Mouse (Mus musculus): Measurements from ENCODE around the gene Irf6. TPM values are rescaled to one million over a fixed set of nuclear protein-coding genes. Genes with fewer than 3 reads are reported as not detected.
A peak's percentile ranks its signal among the peaks of the same experiment; 100 is the strongest.

The Irf6 gene
- polyA plus RNA-seq, 1 experiment from 2014 or later, result 18.6 TPM

GRCm38 (mm10) chr1:193149231-193149630 lies 3.7 kb upstream of the Irf6 start:
- 60% methylated on average over 3 of the region's 3 CpGs for WGBS
- no peaks in the 10 kb centered on the region for H3K9me3 ChIP-seq (ENCODE audit: low read length)
- ATAC-seq (ENCODE audit: low FRiP score, low TSS enrichment), result no peak
- H3K36me3 ChIP-seq (ENCODE audit: insufficient read depth, low read length), result no peaks in the 10 kb centered on the region
- 0 out of 2 replicates have a peak, but pooled peaks cover 2% of the 10 kb centered on the region for H3K4me1 ChIP-seq (ENCODE audit: insufficient read depth, low read length)
- no peak overlapping the region for H3K4me3 ChIP-seq (ENCODE audit: low read length)
- no peak overlapping the region for H3K9ac ChIP-seq (replicated peaks; ENCODE audit: low read length)
- no peak overlapping the region for H3K27ac ChIP-seq (ENCODE audit: low read length)
- H3K4me2 ChIP-seq (replicated peaks; ENCODE audit: low read depth, low read length), result no peak overlapping the region
- peaks cover 17% of the 10 kb centered on the region for H3K27me3 ChIP-seq (ENCODE audit: insufficient read depth, low read length)

GRCm38 (mm10) chr1:193151134-193151533 lies 1.8 kb upstream of the Irf6 start:
- ATAC-seq (ENCODE audit: low FRiP score, low TSS enrichment), result no peak
- H3K4me3 ChIP-seq (ENCODE audit: low read length), result no peak overlapping the region
- no peak overlapping the region for H3K27ac ChIP-seq (ENCODE audit: low read length)
- H3K9ac ChIP-seq (replicated peaks; ENCODE audit: low read length), result no peak overlapping the region
- H3K9me3 ChIP-seq (ENCODE audit: low read length), result no peaks in the 10 kb centered on the region
- 49% methylated on average over 7 of the region's 7 CpGs for WGBS
- H3K36me3 ChIP-seq (ENCODE audit: insufficient read depth, low read length), result no peaks in the 10 kb centered on the region
- no peak overlapping the region for H3K4me2 ChIP-seq (replicated peaks; ENCODE audit: low read depth, low read length)
- 0 out of 2 replicates have a peak, but pooled peaks cover 4% of the 10 kb centered on the region for H3K4me1 ChIP-seq (ENCODE audit: insufficient read depth, low read length)
- H3K27me3 ChIP-seq (ENCODE audit: insufficient read depth, low read length), result peaks cover 21% of the 10 kb centered on the region

GRCm38 (mm10) chr1:193153561-193153960 lies 650 bp downstream of the Irf6 start:
- WGBS, result 14% methylated on average over 16 of the region's 16 CpGs
- Histone ChIP-seq H3K4me1 (ENCODE audit: insufficient read depth, low read length) (0 out of 2 replicates have a peak, but pooled peaks cover 7% of the 10 kb centered on the region), H3K9me3 (ENCODE audit: low read length) (no peaks in the 10 kb centered on the region), H3K27ac (ENCODE audit: low read length) (no peak overlapping the region), H3K9ac (replicated peaks; ENCODE audit: low read length) (peak overlapping the region; percentile 61), H3K4me3 (ENCODE audit: low read length) (peak overlapping the region; percentile 51), H3K36me3 (ENCODE audit: insufficient read depth, low read length) (no peaks in the 10 kb centered on the region), H3K27me3 (ENCODE audit: insufficient read depth, low read length) (peaks cover 21% of the 10 kb centered on the region), H3K4me2 (replicated peaks; ENCODE audit: low read depth, low read length) (peak overlapping the region; percentile 60)
- peak; percentile 40; the same call in 1 of the 2 replicates for ATAC-seq (ENCODE audit: low FRiP score, low TSS enrichment)

GRCm38 (mm10) chr1:193156316-193157110 lies 3.6 kb downstream of the Irf6 start:
- Histone ChIP-seq H3K36me3 (ENCODE audit: insufficient read depth, low read length) (no peaks in the 10 kb centered on the region), H3K4me1 (ENCODE audit: insufficient read depth, low read length) (peaks cover 10% of the 10 kb centered on the region; the same call in 1 of the 2 replicates), H3K4me3 (ENCODE audit: low read length) (no peak overlapping the region), H3K4me2 (replicated peaks; ENCODE audit: low read depth, low read length) (no peak overlapping the region), H3K27me3 (ENCODE audit: insufficient read depth, low read length) (peaks cover 19% of the 10 kb centered on the region), H3K9ac (replicated peaks; ENCODE audit: low read length) (peak overlapping the region; percentile 29), H3K27ac (ENCODE audit: low read length) (0 out of 2 replicates have a peak overlapping the region, but pooled peaks have one; percentile 17), H3K9me3 (ENCODE audit: low read length) (no peaks in the 10 kb centered on the region)
- WGBS, result 73% methylated on average over 15 of the region's 15 CpGs
- no peak for ATAC-seq (ENCODE audit: low FRiP score, low TSS enrichment)

GRCm38 (mm10) chr1:193157111-193157492 lies 4.2 kb downstream of the Irf6 start:
- Histone ChIP-seq H3K27me3 (ENCODE audit: insufficient read depth, low read length) (peaks cover 13% of the 10 kb centered on the region), H3K4me2 (replicated peaks; ENCODE audit: low read depth, low read length) (no peak overlapping the region), H3K9ac (replicated peaks; ENCODE audit: low read length) (no peak overlapping the region), H3K36me3 (ENCODE audit: insufficient read depth, low read length) (no peaks in the 10 kb centered on the region), H3K4me3 (ENCODE audit: low read length) (no peak overlapping the region), H3K9me3 (ENCODE audit: low read length) (no peaks in the 10 kb centered on the region), H3K27ac (ENCODE audit: low read length) (no peak overlapping the region), H3K4me1 (ENCODE audit: insufficient read depth, low read length) (peaks cover 10% of the 10 kb centered on the region; the same call in 1 of the 2 replicates)
- no peak for ATAC-seq (ENCODE audit: low FRiP score, low TSS enrichment)
- WGBS, result 76% methylated on average over 8 of the region's 8 CpGs

GRCm38 (mm10) chr1:193159163-193159562 lies 6.3 kb downstream of the Irf6 start:
- H3K36me3 ChIP-seq (ENCODE audit: insufficient read depth, low read length), result no peaks in the 10 kb centered on the region
- peaks cover 8% of the 10 kb centered on the region; the same call in 1 of the 2 replicates for H3K4me1 ChIP-seq (ENCODE audit: insufficient read depth, low read length)
- no peak for ATAC-seq (ENCODE audit: low FRiP score, low TSS enrichment)

GRCm38 (mm10) chr1:193159613-193160012 lies 6.7 kb downstream of the Irf6 start:
- H3K4me3 ChIP-seq (ENCODE audit: low read length), result no peak overlapping the region
- no peak overlapping the region for H3K27ac ChIP-seq (ENCODE audit: low read length)
- no peaks in the 10 kb centered on the region for H3K9me3 ChIP-seq (ENCODE audit: low read length)
- H3K4me1 ChIP-seq (ENCODE audit: insufficient read depth, low read length), result peaks cover 6% of the 10 kb centered on the region; the same call in 1 of the 2 replicates
- no peak for ATAC-seq (ENCODE audit: low FRiP score, low TSS enrichment)
- no peak overlapping the region for H3K9ac ChIP-seq (replicated peaks; ENCODE audit: low read length)
- 0 out of 2 replicates have a peak, but pooled peaks cover 4% of the 10 kb centered on the region for H3K27me3 ChIP-seq (ENCODE audit: insufficient read depth, low read length)
- H3K4me2 ChIP-seq (replicated peaks; ENCODE audit: low read depth, low read length), result no peak overlapping the region
- WGBS, result 74% methylated on average over 1 of the region's 1 CpGs
- no peaks in the 10 kb centered on the region for H3K36me3 ChIP-seq (ENCODE audit: insufficient read depth, low read length)

More at GRCm38 (mm10) chr1:193159163-193159562, 6.3 kb downstream of the Irf6 start:
- no peak overlapping the region for H3K4me2 ChIP-seq (replicated peaks; ENCODE audit: low read depth, low read length)
- no peak overlapping the region for H3K4me3 ChIP-seq (ENCODE audit: low read length)
- H3K9me3 ChIP-seq (ENCODE audit: low read length), result no peaks in the 10 kb centered on the region
- H3K9ac ChIP-seq (replicated peaks; ENCODE audit: low read length), result no peak overlapping the region
- 0 out of 2 replicates have a peak, but pooled peaks cover 4% of the 10 kb centered on the region for H3K27me3 ChIP-seq (ENCODE audit: insufficient read depth, low read length)
- WGBS, result 57% methylated on average over 3 of the region's 3 CpGs
- no peak overlapping the region for H3K27ac ChIP-seq (ENCODE audit: low read length)

- Histone ChIP-seq H3K4me3 (ENCODE audit: low read length) (peak overlapping the region; percentile 31), H3K4me1 (ENCODE audit: insufficient read depth, low read length) (peaks cover 6% of the 10 kb centered on the region; the same call in 1 of the 2 replicates), H3K27me3 (ENCODE audit: insufficient read depth, low read length) (no peaks in the 10 kb centered on the region), H3K36me3 (ENCODE audit: insufficient read depth, low read length) (no peaks in the 10 kb centered on the region), H3K9me3 (ENCODE audit: low read length) (no peaks in the 10 kb centered on the region), H3K9ac (replicated peaks; ENCODE audit: low read length) (peak overlapping the region; percentile 53), H3K4me2 (replicated peaks; ENCODE audit: low read depth, low read length) (peak overlapping the region; percentile 52), H3K27ac (ENCODE audit: low read length) (no peak overlapping the region)
- WGBS, result 15% methylated on average over 18 of the region's 18 CpGs
- ATAC-seq (ENCODE audit: low FRiP score, low TSS enrichment), result peak; percentile 82; the same call in 1 of the 2 replicates
Measured at GRCm38 (mm10) chr1:193160317-193161032, 7.6 kb downstream of the Irf6 start.

GRCm38 (mm10) chr1:193167746-193168145 lies 14.8 kb downstream of the Irf6 start, which contains the start of gene A130010J15Rik:
Gene A130010J15Rik, plus strand, starts transcription at chr1:193168046.
- H3K9me3 ChIP-seq (ENCODE audit: low read length), result no peaks in the 10 kb centered on the region
- no peak for ATAC-seq (ENCODE audit: low FRiP score, low TSS enrichment)
- H3K36me3 ChIP-seq (ENCODE audit: insufficient read depth, low read length), result no peaks in the 10 kb centered on the region
- no peak within 1 kb of the TSS for H3K27ac ChIP-seq (ENCODE audit: low read length)
- no peak within 1 kb of the TSS for H3K4me3 ChIP-seq (ENCODE audit: low read length)
- no peaks in the 10 kb centered on the region for H3K27me3 ChIP-seq (ENCODE audit: insufficient read depth, low read length)
- no peak within 1 kb of the TSS for H3K9ac ChIP-seq (replicated peaks; ENCODE audit: low read length)
- WGBS, result 87% methylated on average over 3 of the region's 3 CpGs
- peaks cover 6% of the 10 kb centered on the region; the same call in 1 of the 2 replicates for H3K4me1 ChIP-seq (ENCODE audit: insufficient read depth, low read length)
- H3K4me2 ChIP-seq (replicated peaks; ENCODE audit: low read depth, low read length), result no peak within 1 kb of the TSS

All from kidney, embryonic 16.5 days (tissue).